Mouse (Mus musculus) neural tube, embryonic 12.5 days (tissue): ENCODE data around the gene Gcnt2. TPM values are rescaled to one million over a fixed set of nuclear protein-coding genes. Genes with fewer than 3 reads are reported as not detected.

Source experiments
- ATAC-seq: fragments of 200-750 bp; cut with Nextera tagmentation; 2 replicates; pipeline ENCODE4 v1.8.0; 2017; ENCODE audit warnings: low read depth, mild to moderate bottlenecking, moderate TSS enrichment, moderate library complexity; ENCODE audit not compliant: low FRiP score
- H3K27ac ChIP-seq: fragments of 300-500 bp; sonication (generic); 2 replicates; pipeline ENCODE4 v1.5.1; 2016
- H3K27me3 ChIP-seq: fragments of 300-500 bp; sonication (generic); replicated peaks from 2 replicates; pipeline ENCODE4 v1.6.1; 2016; ENCODE audit warnings: mild to moderate bottlenecking
- H3K36me3 ChIP-seq: fragments of 300-500 bp; sonication (generic); 2 replicates; pipeline ENCODE4 v1.6.1; 2016; ENCODE audit warnings: mild to moderate bottlenecking
- H3K4me1 ChIP-seq: fragments of 300-500 bp; sonication (generic); 2 replicates; pipeline ENCODE4 v1.6.1; 2016
- H3K4me2 ChIP-seq: fragments of 300-500 bp; sonication (generic); replicated peaks from 2 replicates; pipeline ENCODE4 v1.6.1; 2016; ENCODE audit warnings: mild to moderate bottlenecking
- H3K4me3 ChIP-seq: fragments of 300-500 bp; sonication (generic); 2 replicates; pipeline ENCODE4 v1.5.1; 2016
- H3K9ac ChIP-seq: fragments of 300-500 bp; sonication (generic); 2 replicates; pipeline ENCODE4 v1.6.1; 2016; ENCODE audit warnings: mild to moderate bottlenecking
- H3K9me3 ChIP-seq: fragments of 300-500 bp; sonication (generic); 2 replicates; pipeline ENCODE4 v1.6.1; 2016; ENCODE audit warnings: mild to moderate bottlenecking
- whole genome bisulfite sequencing: fragments of 180-500 bp; shearing (Covaris S2); methylation state at CpG from one replicate; pipeline ENCODE4 v1.1.7; 2016; 5-methylcytosine and 5-hydroxymethylcytosine counted together
- polyA plus RNA-seq: library from polyadenylated mRNA; unstranded; fragments of >200 nt; fragmentation: Nextera tagmentation; extraction: Ambion mirVana; gene quantifications from 2 replicates; pipeline ENCODE4 v1.2.1, GENCODE M21; 2016

Gcnt2 gene
- 4.7 and 4.8 TPM in 2 replicates for polyA plus RNA-seq

DNA sequence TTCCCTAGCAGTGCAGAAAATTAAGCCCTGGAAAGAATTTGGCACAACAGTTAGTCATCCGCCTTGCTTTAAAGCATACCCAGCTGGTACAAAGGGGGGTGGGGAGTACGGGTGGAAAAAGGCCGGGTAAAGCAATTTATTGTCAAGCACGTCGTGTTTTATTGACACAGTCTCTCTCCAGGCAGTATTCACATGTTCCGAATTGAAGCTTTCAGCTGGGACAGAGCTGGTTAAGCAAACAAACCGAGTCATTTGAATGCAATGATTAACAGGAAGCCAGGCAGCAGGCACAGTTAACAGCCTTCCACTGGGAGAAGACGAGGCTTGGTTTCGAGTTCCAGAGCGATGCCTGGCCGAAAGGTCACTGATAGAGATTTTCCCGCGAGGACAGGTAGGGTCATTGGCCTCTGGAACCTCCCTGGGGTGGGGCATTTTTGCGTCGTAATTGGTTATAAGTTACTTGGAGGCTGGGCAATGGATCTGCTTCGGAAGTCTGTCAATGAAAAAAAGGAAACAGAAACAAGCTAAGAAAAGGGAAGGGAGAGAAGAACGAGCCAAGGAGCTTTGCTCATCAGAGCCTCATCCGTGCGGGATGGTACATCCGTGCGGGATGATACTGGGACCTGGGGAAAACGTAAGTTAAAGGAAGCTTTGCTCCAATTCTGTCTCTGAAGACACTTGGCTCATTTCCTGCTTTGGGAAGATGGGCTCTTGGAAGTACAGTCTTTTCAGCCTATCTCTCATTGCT lies at the start of gene Gcnt2:
Gene Gcnt2 (plus strand): TSS at position 103 of the 748 bp plus-strand sequence.
- Histone ChIP-seq H3K27ac (no peak within 1 kb of the TSS), H3K4me3 (no peak within 1 kb of the TSS)
- 41% methylated on average over 22 of the region's 22 CpGs for WGBS

GRCm38 (mm10) chr13:40820617-40821016 lies 38.9 kb upstream of the Gcnt2 start:
- no peaks in the 10 kb centered on the region for H3K4me1 ChIP-seq
- H3K4me2 ChIP-seq: no peak overlapping the region
- H3K4me3 ChIP-seq: no peak overlapping the region
- no peaks in the 10 kb centered on the region for H3K27me3 ChIP-seq
- H3K9me3 ChIP-seq: peaks cover 4% of the 10 kb centered on the region; the same call in 1 of the 2 replicates
- H3K27ac ChIP-seq: no peak overlapping the region
- no peak overlapping the region for H3K9ac ChIP-seq
- ATAC-seq: no peak
- 55% methylated on average over 1 of the region's 1 CpGs for WGBS
- H3K36me3 ChIP-seq: no peaks in the 10 kb centered on the region

More for the DNA sequence above, at the start of gene Gcnt2:
- peaks cover 5% of the 10 kb centered on the region for H3K4me1 ChIP-seq
- ATAC-seq: 0 out of 2 replicates have a peak, but pooled peaks have one; percentile 21
- H3K4me2 ChIP-seq: peak within 1 kb of the TSS; percentile 42
- no peaks in the 10 kb centered on the region for H3K36me3 ChIP-seq
- H3K9me3 ChIP-seq: no peaks in the 10 kb centered on the region
- H3K27me3 ChIP-seq: no peaks in the 10 kb centered on the region
- no peak within 1 kb of the TSS for H3K9ac ChIP-seq

DNA sequence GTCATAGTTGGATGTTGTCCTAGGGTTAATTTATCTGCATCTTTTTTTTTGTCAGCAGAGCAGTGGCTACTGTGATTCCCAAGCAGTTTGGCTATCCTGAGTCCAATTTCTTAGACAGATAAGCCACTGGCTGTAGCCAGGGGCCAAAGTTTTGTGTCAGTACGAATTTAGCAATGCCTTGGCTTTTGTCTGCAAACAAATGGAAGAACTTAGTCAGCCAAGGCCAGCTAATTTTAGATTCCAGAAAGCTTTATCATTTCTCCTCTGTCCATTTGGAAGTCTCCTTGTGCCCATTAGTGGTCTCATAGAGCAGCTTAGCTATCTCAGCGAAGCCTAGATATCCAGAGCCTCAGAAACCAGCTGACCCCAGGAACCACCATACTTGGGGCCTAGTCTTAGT lies 37.6 kb upstream of the Gcnt2 start:
- no peak overlapping the region for H3K4me2 ChIP-seq
- no peak overlapping the region for H3K4me3 ChIP-seq
- H3K27me3 ChIP-seq: no peaks in the 10 kb centered on the region
- WGBS: 72% methylated on average over 2 of the region's 2 CpGs
- no peak for ATAC-seq
- no peak overlapping the region for H3K27ac ChIP-seq
- H3K4me1 ChIP-seq: no peaks in the 10 kb centered on the region
- no peaks in the 10 kb centered on the region for H3K36me3 ChIP-seq
- H3K9ac ChIP-seq: no peak overlapping the region
- peaks cover 4% of the 10 kb centered on the region; the same call in 1 of the 2 replicates for H3K9me3 ChIP-seq

- H3K9ac ChIP-seq: no peak overlapping the region
- no peaks in the 10 kb centered on the region for H3K9me3 ChIP-seq
- H3K27ac ChIP-seq: no peak overlapping the region
- WGBS: 82% methylated on average over 10 of the region's 10 CpGs
- no peaks in the 10 kb centered on the region for H3K27me3 ChIP-seq
- H3K4me1 ChIP-seq: no peaks in the 10 kb centered on the region
- ATAC-seq: no peak
- no peak overlapping the region for H3K4me2 ChIP-seq
- no peak overlapping the region for H3K4me3 ChIP-seq
- H3K36me3 ChIP-seq: no peaks in the 10 kb centered on the region
These were observed 18.3 kb upstream of the Gcnt2 start for GRCm38 (mm10) chr13:40841146-40841787.

GRCm38 (mm10) chr13:40842141-40842540 lies 17.4 kb upstream of the Gcnt2 start:
- Histone ChIP-seq H3K27me3 (no peaks in the 10 kb centered on the region), H3K4me2 (no peak overlapping the region), H3K27ac (no peak overlapping the region), H3K9me3 (no peaks in the 10 kb centered on the region), H3K9ac (no peak overlapping the region), H3K4me3 (no peak overlapping the region), H3K36me3 (no peaks in the 10 kb centered on the region), H3K4me1 (no peaks in the 10 kb centered on the region)
- no peak for ATAC-seq
- 29% methylated on average over 1 of the region's 1 CpGs for WGBS

GRCm38 (mm10) chr13:40843418-40844067 lies 16.0 kb upstream of the Gcnt2 start:
- no peak overlapping the region for H3K4me3 ChIP-seq
- no peaks in the 10 kb centered on the region for H3K9me3 ChIP-seq
- 18% methylated on average over 5 of the region's 5 CpGs for WGBS
- no peaks in the 10 kb centered on the region for H3K36me3 ChIP-seq
- peak; percentile 41; the same call in 1 of the 2 replicates for ATAC-seq
- H3K27ac ChIP-seq: no peak overlapping the region
- H3K4me1 ChIP-seq: no peaks in the 10 kb centered on the region
- no peaks in the 10 kb centered on the region for H3K27me3 ChIP-seq
- H3K4me2 ChIP-seq: peak overlapping the region; percentile 27; the same call in 1 of the 2 replicates
- no peak overlapping the region for H3K9ac ChIP-seq

DNA sequence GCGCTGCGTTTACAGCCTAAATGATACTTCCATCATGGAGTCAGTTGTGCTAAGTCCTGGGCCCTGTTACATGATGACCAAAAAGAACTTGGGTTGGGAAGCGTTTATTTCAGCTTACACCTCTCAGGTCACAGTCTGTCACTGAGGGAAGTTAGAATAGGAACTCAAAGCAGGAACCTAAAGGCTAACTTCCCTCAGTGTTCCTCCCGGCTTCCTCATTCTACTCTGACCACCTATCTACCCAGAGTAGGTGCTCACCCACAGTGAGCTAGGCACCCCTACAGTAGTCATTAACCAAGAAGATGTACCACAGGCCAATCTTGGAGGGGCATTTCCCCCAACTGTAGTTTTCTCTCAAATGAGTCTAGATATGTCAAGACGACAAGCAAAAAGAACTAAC lies 15.4 kb upstream of the Gcnt2 start:
- H3K9ac ChIP-seq: no peak overlapping the region
- no peaks in the 10 kb centered on the region for H3K36me3 ChIP-seq
- H3K9me3 ChIP-seq: no peaks in the 10 kb centered on the region
- no peak for ATAC-seq
- H3K4me1 ChIP-seq: no peaks in the 10 kb centered on the region
- WGBS: 92% methylated on average over 5 of the region's 5 CpGs
- no peak overlapping the region for H3K27ac ChIP-seq
- no peak overlapping the region for H3K4me2 ChIP-seq
- no peak overlapping the region for H3K4me3 ChIP-seq
- no peaks in the 10 kb centered on the region for H3K27me3 ChIP-seq

DNA sequence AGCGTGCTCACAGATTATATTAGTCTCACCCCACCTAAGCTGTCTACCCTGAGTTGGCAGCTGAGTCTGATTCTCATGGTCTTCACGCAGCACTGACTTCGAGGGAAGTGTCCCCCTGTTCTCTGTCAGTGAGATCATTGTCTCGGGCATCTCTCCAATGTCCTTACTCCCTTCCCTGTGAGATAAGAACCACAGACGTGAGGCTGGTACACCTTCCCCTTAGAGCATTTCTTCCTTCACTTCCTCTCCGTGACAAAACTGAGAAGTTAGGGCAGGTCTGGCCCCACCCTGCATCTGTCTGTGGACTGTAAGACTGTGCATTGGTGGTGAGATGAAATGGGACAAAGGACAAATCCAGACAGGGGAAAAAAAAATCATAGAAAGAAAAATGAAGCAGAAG lies 13.6 kb upstream of the Gcnt2 start:
- no peak overlapping the region for H3K9ac ChIP-seq

GRCm38 (mm10) chr13:40846375-40846774 lies 13.2 kb upstream of the Gcnt2 start:
- Histone ChIP-seq H3K4me3 (no peak overlapping the region), H3K9ac (no peak overlapping the region), H3K4me1 (no peaks in the 10 kb centered on the region), H3K4me2 (no peak overlapping the region), H3K36me3 (no peaks in the 10 kb centered on the region), H3K27me3 (no peaks in the 10 kb centered on the region), H3K27ac (no peak overlapping the region), H3K9me3 (no peaks in the 10 kb centered on the region)
- ATAC-seq: no peak
- WGBS: 65% methylated on average over 9 of the region's 9 CpGs

More for the DNA sequence above, 13.6 kb upstream of the Gcnt2 start:
- 75% methylated on average over 6 of the region's 6 CpGs for WGBS
- H3K4me1 ChIP-seq: no peaks in the 10 kb centered on the region
- H3K27me3 ChIP-seq: no peaks in the 10 kb centered on the region
- H3K9me3 ChIP-seq: no peaks in the 10 kb centered on the region
- H3K4me2 ChIP-seq: no peak overlapping the region
- ATAC-seq: no peak
- no peak overlapping the region for H3K27ac ChIP-seq
- H3K4me3 ChIP-seq: no peak overlapping the region
- H3K36me3 ChIP-seq: no peaks in the 10 kb centered on the region

- Histone ChIP-seq H3K9ac (no peak overlapping the region), H3K4me1 (no peaks in the 10 kb centered on the region), H3K27me3 (no peaks in the 10 kb centered on the region), H3K36me3 (no peaks in the 10 kb centered on the region), H3K9me3 (no peaks in the 10 kb centered on the region), H3K27ac (no peak overlapping the region), H3K4me2 (no peak overlapping the region), H3K4me3 (no peak overlapping the region)
- no peak for ATAC-seq
- 88% methylated on average over 4 of the region's 4 CpGs for WGBS
These were observed 11.7 kb upstream of the Gcnt2 start for GRCm38 (mm10) chr13:40847898-40848297.

GRCm38 (mm10) chr13:40850686-40851085 lies 8.9 kb upstream of the Gcnt2 start:
- WGBS: 91% methylated on average over 6 of the region's 6 CpGs
- no peak for ATAC-seq
- no peak overlapping the region for H3K4me3 ChIP-seq

DNA sequence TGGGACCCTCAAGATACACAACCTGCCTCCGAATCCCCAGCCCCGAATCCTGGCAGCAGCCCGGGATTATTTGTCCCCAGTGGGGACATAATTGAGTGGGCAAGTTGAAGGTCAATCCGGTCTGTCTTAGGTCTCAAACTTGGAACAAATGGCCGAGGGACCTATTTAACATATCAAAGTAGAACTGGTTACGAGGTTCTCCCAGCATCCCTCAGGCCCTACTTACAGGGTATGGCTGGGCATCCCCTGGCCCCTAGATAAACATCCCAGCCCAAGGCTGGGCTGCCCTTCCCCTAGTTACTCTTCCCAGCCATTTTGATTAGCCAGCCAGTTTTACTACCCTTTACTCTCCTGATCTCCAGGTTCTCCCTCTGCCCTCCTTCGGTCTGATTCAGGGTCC lies 8.3 kb upstream of the Gcnt2 start:
- Histone ChIP-seq H3K4me3 (no peak overlapping the region), H3K4me2 (no peak overlapping the region), H3K9me3 (no peaks in the 10 kb centered on the region), H3K36me3 (no peaks in the 10 kb centered on the region), H3K9ac (no peak overlapping the region), H3K27me3 (no peaks in the 10 kb centered on the region), H3K27ac (no peak overlapping the region), H3K4me1 (peaks cover 5% of the 10 kb centered on the region)
- WGBS: 87% methylated on average over 7 of the region's 7 CpGs
- no peak for ATAC-seq

More at GRCm38 (mm10) chr13:40850686-40851085, 8.9 kb upstream of the Gcnt2 start:
- no peaks in the 10 kb centered on the region for H3K27me3 ChIP-seq
- H3K4me2 ChIP-seq: no peak overlapping the region
- no peak overlapping the region for H3K9ac ChIP-seq
- no peaks in the 10 kb centered on the region for H3K9me3 ChIP-seq
- H3K27ac ChIP-seq: no peak overlapping the region
- H3K4me1 ChIP-seq: peaks cover 5% of the 10 kb centered on the region
- no peaks in the 10 kb centered on the region for H3K36me3 ChIP-seq
